Mouse (Mus musculus): ENCODE measurements around the gene Slc50a1. TPM values are rescaled to one million over a fixed set of nuclear protein-coding genes. Genes with fewer than 3 reads are reported as not detected.

The Slc50a1 gene
- polyA plus RNA-seq, 1 experiment from 2014 or later = 72.2 TPM

- H3K4me1 ChIP-seq = peaks cover 49% of the 10 kb centered on the region
- no peak overlapping the region for H3K4me3 ChIP-seq (replicated peaks)
- H3K27me3 ChIP-seq = peaks cover 17% of the 10 kb centered on the region
- H3K27ac ChIP-seq (replicated peaks) = no peak overlapping the region
- no peaks in the 10 kb centered on the region for H3K36me3 ChIP-seq
- H3K9ac ChIP-seq = no peak overlapping the region
- no peaks in the 10 kb centered on the region for H3K9me3 ChIP-seq (replicated peaks)
- 70% methylated on average over 5 of the region's 5 CpGs for WGBS
- ATAC-seq (ENCODE audit: insufficient number of reproducible peaks, low FRiP score, low TSS enrichment, low read depth) = no peak
- no peak overlapping the region for H3K4me2 ChIP-seq (replicated peaks)
Measured at GRCm38 (mm10) chr3:89314340-89314739, 44.0 kb upstream of the Slc50a1 start.

GRCm38 (mm10) chr3:89308089-89308488 lies 37.7 kb upstream of the Slc50a1 start:
- under 1% methylated on average over 9 of the region's 9 CpGs for WGBS
- no peaks in the 10 kb centered on the region for H3K27me3 ChIP-seq
- ATAC-seq (ENCODE audit: insufficient number of reproducible peaks, low FRiP score, low TSS enrichment, low read depth) = peak; percentile 73; the same call in 1 of the 2 replicates
- H3K4me1 ChIP-seq = peaks cover 15% of the 10 kb centered on the region
- H3K9me3 ChIP-seq (replicated peaks) = no peaks in the 10 kb centered on the region
- H3K9ac ChIP-seq = no peak overlapping the region
- H3K4me2 ChIP-seq (replicated peaks) = no peak overlapping the region
- H3K4me3 ChIP-seq (replicated peaks) = no peak overlapping the region
- H3K27ac ChIP-seq (replicated peaks) = no peak overlapping the region
- H3K36me3 ChIP-seq = no peaks in the 10 kb centered on the region

- H3K9me3 ChIP-seq (replicated peaks) = no peaks in the 10 kb centered on the region
- H3K27ac ChIP-seq (replicated peaks) = no peak overlapping the region
- H3K4me1 ChIP-seq = peaks cover 15% of the 10 kb centered on the region
- no peaks in the 10 kb centered on the region for H3K36me3 ChIP-seq
- no peak overlapping the region for H3K4me3 ChIP-seq (replicated peaks)
- H3K27me3 ChIP-seq = no peaks in the 10 kb centered on the region
- H3K4me2 ChIP-seq (replicated peaks) = no peak overlapping the region
- ATAC-seq (ENCODE audit: insufficient number of reproducible peaks, low FRiP score, low TSS enrichment, low read depth) = 0 out of 2 replicates have a peak, but pooled peaks have one; percentile 22
- 52% methylated on average over 8 of the region's 8 CpGs for WGBS
- no peak overlapping the region for H3K9ac ChIP-seq
Measured at GRCm38 (mm10) chr3:89305551-89306325, 35.4 kb upstream of the Slc50a1 start.

DNA sequence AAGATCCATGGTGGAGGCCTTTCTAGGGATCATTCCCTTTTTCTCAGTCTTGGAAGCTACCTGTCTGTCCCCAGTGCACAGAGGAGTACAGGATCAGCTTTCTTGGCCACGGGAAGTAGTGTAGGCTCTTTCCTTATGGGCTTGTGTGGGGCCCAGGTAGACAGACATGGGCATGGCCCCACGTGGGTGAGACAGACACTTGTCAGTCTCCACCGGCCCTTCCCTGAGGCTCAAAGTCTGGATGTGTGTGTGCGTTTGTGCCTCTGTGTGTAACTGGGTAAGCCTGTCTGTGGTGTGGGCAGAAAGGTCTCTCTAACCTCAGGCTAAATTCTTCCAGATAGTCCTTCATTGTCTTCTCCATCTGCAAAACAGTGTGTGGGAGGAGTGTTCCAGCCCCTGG lies 34.7 kb upstream of the Slc50a1 start:
- ATAC-seq (ENCODE audit: insufficient number of reproducible peaks, low FRiP score, low TSS enrichment, low read depth) = no peak
- Histone ChIP-seq H3K9me3 (replicated peaks) (no peaks in the 10 kb centered on the region), H3K27me3 (no peaks in the 10 kb centered on the region), H3K27ac (replicated peaks) (no peak overlapping the region), H3K4me3 (replicated peaks) (no peak overlapping the region), H3K4me1 (peaks cover 16% of the 10 kb centered on the region), H3K4me2 (replicated peaks) (no peak overlapping the region), H3K36me3 (no peaks in the 10 kb centered on the region), H3K9ac (no peak overlapping the region)
- 34% methylated on average over 4 of the region's 4 CpGs for WGBS

DNA sequence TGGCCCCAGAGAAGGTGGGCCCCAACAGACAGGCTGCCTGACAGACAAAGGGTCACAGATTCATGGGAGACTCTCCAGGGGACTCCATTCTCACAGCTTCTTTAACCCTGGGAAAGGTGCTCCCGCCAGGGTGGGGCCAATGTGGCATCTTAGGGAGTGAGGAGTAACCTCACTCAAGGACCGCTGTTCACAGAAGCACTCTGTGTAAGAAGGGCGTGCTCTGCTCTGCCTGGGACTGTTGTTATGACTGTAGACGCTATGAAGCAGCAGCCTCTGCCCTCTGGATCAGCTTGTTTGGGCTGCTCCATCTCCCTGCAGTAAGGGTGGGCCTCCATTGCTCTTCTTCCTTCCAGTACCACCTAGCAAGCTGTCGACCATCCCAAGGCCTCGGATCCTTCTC lies 34.1 kb upstream of the Slc50a1 start:
- 63% methylated on average over 6 of the region's 6 CpGs for WGBS
- no peaks in the 10 kb centered on the region for H3K36me3 ChIP-seq
- H3K4me1 ChIP-seq = peaks cover 22% of the 10 kb centered on the region
- H3K4me3 ChIP-seq (replicated peaks) = no peak overlapping the region
- ATAC-seq (ENCODE audit: insufficient number of reproducible peaks, low FRiP score, low TSS enrichment, low read depth) = no peak
- no peak overlapping the region for H3K27ac ChIP-seq (replicated peaks)
- no peaks in the 10 kb centered on the region for H3K27me3 ChIP-seq
- H3K9me3 ChIP-seq (replicated peaks) = no peaks in the 10 kb centered on the region
- no peak overlapping the region for H3K9ac ChIP-seq
- H3K4me2 ChIP-seq (replicated peaks) = no peak overlapping the region

DNA sequence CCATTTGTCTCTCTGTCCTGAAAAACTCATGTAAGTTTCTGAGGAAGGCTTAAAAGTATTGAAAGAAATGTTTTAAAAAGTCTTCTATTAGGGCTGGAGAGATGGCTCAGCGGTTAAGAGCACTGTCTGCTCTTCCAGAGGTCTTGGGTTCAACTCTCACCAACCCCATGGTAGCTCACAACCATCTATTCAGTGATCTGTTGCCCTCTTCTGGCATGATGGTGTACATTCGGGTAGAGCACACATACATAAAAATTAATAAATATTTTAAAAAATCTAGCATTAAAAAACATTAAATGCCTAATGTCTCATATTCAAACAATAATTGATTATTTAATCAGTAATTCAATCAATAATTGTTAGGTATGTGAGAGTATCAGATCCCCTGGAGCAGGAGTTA lies 30.1 kb upstream of the Slc50a1 start:
- Histone ChIP-seq H3K27ac (replicated peaks) (no peak overlapping the region), H3K9ac (no peak overlapping the region), H3K4me2 (replicated peaks) (no peak overlapping the region), H3K4me1 (peaks cover 26% of the 10 kb centered on the region), H3K27me3 (no peaks in the 10 kb centered on the region), H3K4me3 (replicated peaks) (no peak overlapping the region), H3K9me3 (replicated peaks) (no peaks in the 10 kb centered on the region), H3K36me3 (no peaks in the 10 kb centered on the region)
- ATAC-seq (ENCODE audit: insufficient number of reproducible peaks, low FRiP score, low TSS enrichment, low read depth) = no peak
- 70% methylated on average over 2 of the region's 2 CpGs for WGBS

DNA sequence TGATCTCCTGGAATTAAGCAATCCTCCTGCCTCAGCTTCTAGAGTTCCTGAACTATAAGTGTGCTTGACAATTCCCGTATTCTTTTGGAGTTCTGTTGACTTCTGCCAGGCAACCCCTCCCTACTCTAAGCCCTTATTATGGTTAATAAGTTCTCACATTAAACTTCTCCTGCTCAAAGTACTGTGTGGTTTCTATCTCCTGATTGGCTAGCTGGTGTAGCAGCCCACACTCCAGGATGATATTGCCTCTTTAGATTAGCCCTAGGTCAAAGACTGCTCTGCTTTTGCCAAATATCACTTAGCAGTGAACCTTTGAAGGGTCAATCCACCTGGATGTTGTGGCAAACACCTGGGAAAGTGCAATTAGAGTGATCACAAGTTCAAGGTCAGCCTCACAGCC lies 29.7 kb upstream of the Slc50a1 start:
- H3K4me1 ChIP-seq = peaks cover 21% of the 10 kb centered on the region
- WGBS = 33% methylated on average over 1 of the region's 1 CpGs
- no peaks in the 10 kb centered on the region for H3K27me3 ChIP-seq
- H3K4me2 ChIP-seq (replicated peaks) = peak overlapping the region; percentile 57
- no peaks in the 10 kb centered on the region for H3K9me3 ChIP-seq (replicated peaks)
- H3K36me3 ChIP-seq = no peaks in the 10 kb centered on the region
- H3K9ac ChIP-seq = 0 out of 2 replicates have a peak overlapping the region, but pooled peaks have one; percentile 7
- H3K27ac ChIP-seq (replicated peaks) = no peak overlapping the region
- ATAC-seq (ENCODE audit: insufficient number of reproducible peaks, low FRiP score, low TSS enrichment, low read depth) = no peak
- H3K4me3 ChIP-seq (replicated peaks) = peak overlapping the region; percentile 25

GRCm38 (mm10) chr3:89299499-89299898 lies 29.1 kb upstream of the Slc50a1 start:
- H3K9me3 ChIP-seq (replicated peaks) = no peaks in the 10 kb centered on the region
- H3K27ac ChIP-seq (replicated peaks) = no peak overlapping the region
- no peaks in the 10 kb centered on the region for H3K36me3 ChIP-seq
- no peak for ATAC-seq (ENCODE audit: insufficient number of reproducible peaks, low FRiP score, low TSS enrichment, low read depth)
- H3K27me3 ChIP-seq = no peaks in the 10 kb centered on the region
- WGBS = 3% methylated on average over 14 of the region's 14 CpGs
- peak overlapping the region; percentile 57 for H3K4me2 ChIP-seq (replicated peaks)
- peak overlapping the region; percentile 25 for H3K4me3 ChIP-seq (replicated peaks)
- 0 out of 2 replicates have a peak overlapping the region, but pooled peaks have one; percentile 7 for H3K9ac ChIP-seq
- peaks cover 18% of the 10 kb centered on the region; the same call in 1 of the 2 replicates for H3K4me1 ChIP-seq

- H3K4me1 ChIP-seq = peaks cover 18% of the 10 kb centered on the region; the same call in 1 of the 2 replicates
- H3K9ac ChIP-seq = no peak overlapping the region
- ATAC-seq (ENCODE audit: insufficient number of reproducible peaks, low FRiP score, low TSS enrichment, low read depth) = no peak
- peak overlapping the region; percentile 57; the same call in 1 of the 2 replicates for H3K4me2 ChIP-seq (replicated peaks)
- H3K4me3 ChIP-seq (replicated peaks) = no peak overlapping the region; the same call in 1 of the 2 replicates
- no peaks in the 10 kb centered on the region for H3K27me3 ChIP-seq
- 83% methylated on average over 6 of the region's 6 CpGs for WGBS
- H3K9me3 ChIP-seq (replicated peaks) = no peaks in the 10 kb centered on the region
- no peaks in the 10 kb centered on the region for H3K36me3 ChIP-seq
- no peak overlapping the region for H3K27ac ChIP-seq (replicated peaks)
Measured at GRCm38 (mm10) chr3:89298908-89299307, 28.5 kb upstream of the Slc50a1 start.

DNA sequence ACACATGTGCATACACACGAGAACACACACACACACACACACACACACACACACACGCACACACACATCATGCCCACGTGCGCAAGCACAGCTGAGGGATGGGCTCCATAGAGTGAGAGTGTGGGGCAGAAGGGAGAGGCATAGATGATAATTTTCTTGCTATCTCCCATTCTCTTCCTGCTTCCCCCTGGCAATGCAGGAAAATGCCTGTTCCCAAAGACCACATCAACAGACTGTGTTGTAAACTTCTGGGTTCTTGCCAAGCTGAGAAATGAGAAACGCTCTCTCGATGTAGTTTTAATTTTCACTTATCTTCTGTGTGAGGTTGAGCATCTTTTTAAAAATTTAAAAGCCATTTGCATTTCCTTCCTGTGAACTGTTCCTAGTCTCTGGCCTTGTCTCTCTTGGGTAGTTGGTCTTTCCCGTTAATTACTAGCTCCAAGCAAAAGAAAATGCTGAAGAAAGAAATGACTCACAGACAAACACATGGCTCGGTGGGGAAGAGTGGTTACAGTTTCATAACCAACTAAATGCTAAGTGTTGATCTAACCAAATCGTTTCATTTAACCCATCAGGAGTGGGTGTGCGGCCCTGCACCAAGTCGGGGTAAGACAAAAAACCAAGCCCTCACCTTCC lies 26.5 kb upstream of the Slc50a1 start:
- no peaks in the 10 kb centered on the region for H3K36me3 ChIP-seq
- no peak overlapping the region for H3K9ac ChIP-seq
- H3K27ac ChIP-seq (replicated peaks) = no peak overlapping the region
- 65% methylated on average over 11 of the region's 11 CpGs for WGBS
- no peaks in the 10 kb centered on the region for H3K9me3 ChIP-seq (replicated peaks)
- no peaks in the 10 kb centered on the region for H3K27me3 ChIP-seq
- H3K4me2 ChIP-seq (replicated peaks) = no peak overlapping the region
- H3K4me3 ChIP-seq (replicated peaks) = no peak overlapping the region
- peaks cover 18% of the 10 kb centered on the region; the same call in 1 of the 2 replicates for H3K4me1 ChIP-seq
- no peak for ATAC-seq (ENCODE audit: insufficient number of reproducible peaks, low FRiP score, low TSS enrichment, low read depth)

DNA sequence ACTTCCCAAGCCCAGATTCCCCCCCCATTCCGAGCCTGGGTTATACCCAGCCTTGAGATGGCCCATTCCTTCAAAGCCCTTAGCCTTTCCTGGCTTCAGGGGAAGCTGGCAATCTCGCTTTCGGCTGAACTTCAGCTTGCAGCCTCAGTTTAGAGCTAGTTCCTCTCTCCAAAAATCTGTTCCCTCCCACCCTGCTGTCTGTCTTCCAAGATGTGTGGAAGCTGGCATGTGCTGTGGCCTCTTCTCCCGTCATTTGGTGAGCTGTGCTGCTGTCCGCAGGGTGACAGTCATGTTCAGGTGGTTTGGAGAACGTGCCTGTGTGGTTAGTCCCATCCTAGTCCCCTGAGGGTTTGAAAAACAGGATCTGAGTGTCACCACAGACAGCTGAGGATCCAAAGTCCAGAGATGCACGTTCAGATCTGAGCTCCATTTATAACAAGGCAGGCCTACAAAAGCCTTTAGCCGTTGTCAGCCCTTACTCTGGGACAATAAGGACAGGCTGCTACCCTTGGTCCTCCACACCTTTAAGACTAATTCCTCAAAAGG lies 25.4 kb upstream of the Slc50a1 start:
- no peaks in the 10 kb centered on the region for H3K27me3 ChIP-seq
- H3K4me1 ChIP-seq = peaks cover 26% of the 10 kb centered on the region; the same call in 1 of the 2 replicates
- no peak for ATAC-seq (ENCODE audit: insufficient number of reproducible peaks, low FRiP score, low TSS enrichment, low read depth)
- no peaks in the 10 kb centered on the region for H3K9me3 ChIP-seq (replicated peaks)
- no peak overlapping the region for H3K27ac ChIP-seq (replicated peaks)
- no peak overlapping the region for H3K4me3 ChIP-seq (replicated peaks)
- H3K36me3 ChIP-seq = no peaks in the 10 kb centered on the region
- H3K4me2 ChIP-seq (replicated peaks) = no peak overlapping the region
- no peak overlapping the region for H3K9ac ChIP-seq
- 67% methylated on average over 8 of the region's 8 CpGs for WGBS

Data from embryonic facial prominence, embryonic 15.5 days (tissue).